Mouse (Mus musculus) brain, embryonic 14.5 days (tissue): Measurements from ENCODE around the gene Mlf2. TPM values are rescaled to one million over a fixed set of nuclear protein-coding genes. Genes with fewer than 3 reads are reported as not detected.
A peak's percentile ranks its signal among the peaks of the same experiment; 100 is the strongest.

Experiments
- DNase-seq: peaks from one replicate; pipeline ENCODE4 v3.0.0-alpha.2; 2011; ENCODE audit warnings: low read depth
- CTCF ChIP-seq: fragments of 200-500 bp; IDR thresholded peaks from 2 replicates; pipeline ENCODE4 v1.5.1; 2012; ENCODE audit warnings: inconsistent platforms, mild to moderate bottlenecking, moderate library complexity, borderline replicate concordance; ENCODE audit not compliant: insufficient read depth, insufficient read length; ENCODE audit errors: extremely low read depth
- POLR2A ChIP-seq: fragments of 200-500 bp; IDR thresholded peaks from 2 replicates; pipeline ENCODE4 v1.6.1; 2012; ENCODE audit warnings: mild to moderate bottlenecking, inconsistent platforms, borderline replicate concordance; ENCODE audit not compliant: poor library complexity, insufficient read depth, insufficient read length, severe bottlenecking; ENCODE audit errors: extremely low read depth
- polyA plus RNA-seq: library from polyadenylated mRNA; depleted of rRNA; stranded (reverse); fragments of >200 nt; gene quantifications from 2 replicates; pipeline ENCODE4 v1.2.3, GENCODE M21; 2012

Gene Mlf2
- polyA plus RNA-seq, 1 experiment, result 551 TPM

DNA sequence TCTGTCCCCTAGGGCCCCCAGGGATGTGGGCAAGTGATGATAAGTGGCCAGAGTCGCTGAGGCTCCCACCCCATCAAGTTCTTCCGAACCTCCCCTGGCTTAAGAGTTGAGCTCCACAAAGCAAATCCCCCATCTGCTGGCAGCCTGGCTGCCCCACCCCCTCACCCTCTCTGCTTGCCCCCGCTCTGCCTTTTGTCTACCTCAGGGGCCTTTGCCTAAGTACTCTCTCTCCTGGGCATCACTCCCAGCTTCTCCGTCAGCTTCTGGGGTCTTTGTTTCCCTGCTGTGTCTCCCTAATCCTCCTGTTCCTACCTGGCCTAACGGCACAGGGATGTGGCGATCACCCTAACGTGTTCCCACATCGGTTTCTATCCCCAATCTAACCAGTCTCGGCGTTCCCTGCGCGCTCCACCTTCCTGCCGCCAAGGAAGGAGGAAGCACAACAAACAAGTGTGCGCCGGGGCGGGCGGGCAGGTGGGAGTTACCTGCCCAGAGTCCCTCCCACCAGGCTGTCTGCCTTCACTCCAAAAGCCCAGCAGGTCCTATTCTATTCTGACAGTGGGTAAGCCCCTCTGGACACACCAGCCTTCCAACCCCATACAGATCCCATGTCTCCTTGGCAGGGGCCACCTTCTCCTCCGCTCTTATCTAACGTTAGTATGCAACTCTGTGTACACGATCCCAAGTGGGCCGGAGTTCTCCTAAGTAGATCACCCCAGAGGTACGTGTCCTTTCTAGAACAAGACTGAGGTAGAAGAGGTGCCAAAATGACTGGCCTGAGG lies 15.8 kb upstream of the Mlf2 start:
- peak; percentile 83 for DNase-seq
- no peak for TF ChIP-seq POLR2A
- TF ChIP-seq CTCF, result no peak

DNA sequence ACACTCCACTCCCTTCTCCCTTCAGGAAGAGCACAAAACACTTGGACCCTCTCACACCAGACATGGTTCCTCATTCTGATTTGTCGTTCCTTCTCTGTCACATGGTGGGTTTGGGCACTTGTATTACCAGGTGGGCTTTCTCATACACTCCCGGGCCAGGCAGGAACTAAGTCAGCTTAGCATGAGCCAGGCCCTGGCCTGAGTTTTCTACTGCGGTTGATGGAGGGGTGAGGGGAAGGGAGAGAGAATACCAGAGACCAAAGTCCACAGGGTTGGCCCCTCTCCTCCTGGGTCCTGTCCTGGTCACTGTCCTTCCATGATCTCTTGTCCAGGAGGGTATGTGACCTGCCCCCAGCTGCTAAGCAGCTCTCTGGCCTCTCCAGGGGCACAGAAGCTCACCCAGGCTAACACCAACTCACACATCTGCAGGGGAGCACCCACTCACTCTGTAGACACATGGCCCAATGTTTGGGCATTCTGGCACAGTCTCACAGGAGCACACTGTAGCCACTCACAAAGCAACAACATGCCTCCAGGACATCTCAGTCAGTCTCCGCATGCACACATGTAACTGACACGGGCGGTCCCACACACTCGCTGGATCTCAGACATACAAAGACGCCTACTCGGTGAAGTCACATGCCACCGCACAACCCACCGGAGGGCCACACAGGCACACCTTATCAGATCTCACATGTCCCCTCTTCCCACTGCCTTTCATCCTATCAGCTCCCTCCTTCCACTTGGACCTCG lies 15.1 kb upstream of the Mlf2 start:
- TF ChIP-seq POLR2A (peak; percentile 11; the same call in 1 of the 2 replicates), CTCF (no peak)
- DNase-seq, result peak; percentile 74

DNA sequence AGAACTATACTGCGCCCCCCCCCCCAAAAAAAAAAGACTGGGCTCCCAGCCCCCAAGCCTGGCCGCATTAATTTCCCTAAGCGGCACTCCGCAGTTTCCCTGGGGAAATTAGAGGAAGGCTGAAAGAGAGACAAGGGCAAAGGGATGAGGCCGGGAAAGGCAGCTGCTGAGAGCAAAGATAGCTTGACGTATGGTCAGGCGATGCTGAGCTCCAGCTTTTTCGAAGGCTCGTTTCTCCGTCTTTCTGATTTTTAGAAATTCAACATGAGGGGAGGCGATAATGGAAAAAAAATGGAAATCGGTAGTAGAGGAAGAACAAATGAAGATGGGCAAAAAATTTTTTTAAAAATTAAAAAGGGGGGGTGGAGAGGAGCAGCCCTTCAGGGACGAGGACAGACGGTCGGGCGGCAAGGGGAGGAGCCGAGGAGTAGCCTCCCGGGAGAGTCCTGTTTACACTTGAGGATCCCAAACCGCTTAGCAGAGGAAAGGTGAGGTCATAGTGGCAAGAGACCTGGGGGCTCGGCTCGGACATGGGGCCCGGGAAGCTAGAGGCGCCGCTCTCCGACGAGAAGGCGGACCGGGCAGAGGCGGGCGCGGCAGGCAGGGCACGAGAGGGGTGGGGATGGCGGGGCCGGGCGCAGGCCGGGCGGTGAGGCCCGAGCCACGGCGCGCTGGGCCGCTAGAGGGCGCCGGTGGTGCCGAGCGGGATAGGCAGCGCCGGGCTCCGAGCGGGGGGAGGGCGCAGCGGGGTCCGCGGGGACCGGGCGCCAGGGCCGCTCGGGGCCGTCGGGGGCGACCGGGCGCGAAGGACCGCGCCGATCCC lies 14.3 kb upstream of the Mlf2 start:
- DNase-seq, result peak; percentile 90

DNA sequence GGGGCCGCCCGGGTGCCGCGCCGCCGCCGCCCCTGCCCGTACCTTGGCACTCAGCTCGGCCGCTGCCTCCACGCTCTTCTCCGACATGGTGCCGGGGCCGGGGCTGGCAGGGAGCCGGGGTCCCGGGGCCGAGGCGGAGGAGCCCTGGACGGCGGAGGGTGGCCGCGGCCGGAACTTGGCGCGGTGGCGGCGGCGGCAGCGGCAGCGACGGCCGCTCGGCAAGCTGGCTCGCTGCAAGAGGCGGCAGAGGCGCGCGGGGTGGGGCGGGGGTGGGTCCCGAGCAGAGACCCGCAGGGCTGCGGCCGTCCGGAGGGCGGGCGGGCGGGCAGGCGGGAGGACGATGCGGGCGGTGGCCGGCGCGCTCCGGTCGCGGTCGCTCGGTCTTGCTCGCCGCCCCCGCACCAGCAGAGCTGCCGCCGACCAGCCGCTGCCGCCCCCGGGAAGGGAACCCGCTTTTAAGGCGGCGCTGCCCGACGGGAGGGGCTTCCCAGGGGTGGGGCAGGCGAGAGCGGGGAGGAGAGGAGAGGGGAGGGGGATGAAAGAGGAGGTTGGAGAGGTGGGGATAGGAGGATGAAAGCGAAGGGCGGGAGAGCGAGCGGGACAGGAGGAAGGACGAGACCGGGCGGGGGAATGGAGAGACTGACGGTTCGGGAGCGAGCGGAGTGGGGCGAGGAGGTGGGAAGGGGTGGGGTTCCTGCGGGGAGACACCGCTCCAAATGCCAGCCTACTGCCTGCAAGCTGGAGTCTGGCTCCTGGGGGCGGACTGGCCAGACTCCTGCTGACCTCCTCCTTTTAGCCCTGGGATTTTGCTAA lies 13.5 kb upstream of the Mlf2 start:
- no peak for TF ChIP-seq CTCF
- TF ChIP-seq POLR2A, result peak; percentile 99
- DNase-seq, result peak; percentile 99

More for the DNA sequence above, 14.3 kb upstream of the Mlf2 start:
- TF ChIP-seq CTCF (peak; percentile 75), POLR2A (no peak)

DNA sequence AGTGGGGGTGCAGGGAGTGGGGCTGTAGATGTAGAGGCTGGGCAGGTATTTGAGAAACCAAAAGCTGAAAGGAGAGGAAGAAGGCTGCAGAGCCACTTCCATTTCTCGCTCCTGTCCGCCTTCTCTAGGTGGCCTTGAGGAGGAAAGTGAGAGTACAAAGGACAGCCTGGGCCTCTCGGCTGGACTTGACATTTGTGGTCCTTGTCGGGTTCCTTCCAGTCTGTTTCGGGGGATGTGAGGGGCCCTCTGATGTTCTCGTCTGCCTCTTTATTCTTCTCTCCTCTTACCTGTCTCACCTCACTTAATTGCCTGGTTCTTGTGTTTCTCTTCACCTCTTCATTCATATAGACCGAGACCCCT lies 12.9 kb upstream of the Mlf2 start:
- TF ChIP-seq POLR2A (no peak), CTCF (no peak)

DNA sequence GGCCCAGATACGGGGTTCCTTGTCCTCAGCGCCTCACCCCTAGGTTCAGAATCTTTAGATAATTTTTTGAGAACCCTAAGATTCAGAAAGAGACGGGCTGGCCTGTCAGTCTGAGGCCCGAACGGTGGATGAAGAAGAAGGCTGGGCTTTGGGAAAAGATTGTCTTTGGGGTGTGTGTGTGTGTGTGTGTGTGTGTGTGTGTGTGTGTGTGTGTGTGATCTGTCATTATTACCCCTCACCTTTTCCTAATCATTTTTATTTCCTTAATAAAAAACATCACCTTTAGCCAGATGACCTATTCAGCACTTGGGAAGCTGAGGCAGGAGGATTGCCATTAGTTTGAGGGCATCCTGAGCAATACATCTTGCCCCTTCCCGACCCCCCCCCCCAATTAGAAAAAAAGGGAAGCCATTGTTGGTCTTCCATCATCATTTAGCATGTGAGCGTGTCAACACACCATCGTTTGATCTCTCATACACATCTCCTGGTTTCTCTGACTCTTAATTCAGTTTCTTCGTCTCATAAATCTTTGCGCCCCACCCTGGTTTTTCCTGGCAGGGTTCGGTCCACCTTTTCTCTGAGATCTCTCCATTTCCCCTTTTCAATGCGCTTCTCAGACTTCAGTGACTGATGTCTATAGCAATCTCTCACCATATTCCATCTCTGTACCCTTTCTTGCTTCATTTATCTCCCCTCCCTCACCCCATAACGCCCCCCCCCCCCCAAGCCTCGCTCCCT lies 12.1 kb upstream of the Mlf2 start:
- no peak for DNase-seq
- no peak for TF ChIP-seq CTCF
- TF ChIP-seq POLR2A, result no peak

More for the DNA sequence above, 12.9 kb upstream of the Mlf2 start:
- no peak for DNase-seq

DNA sequence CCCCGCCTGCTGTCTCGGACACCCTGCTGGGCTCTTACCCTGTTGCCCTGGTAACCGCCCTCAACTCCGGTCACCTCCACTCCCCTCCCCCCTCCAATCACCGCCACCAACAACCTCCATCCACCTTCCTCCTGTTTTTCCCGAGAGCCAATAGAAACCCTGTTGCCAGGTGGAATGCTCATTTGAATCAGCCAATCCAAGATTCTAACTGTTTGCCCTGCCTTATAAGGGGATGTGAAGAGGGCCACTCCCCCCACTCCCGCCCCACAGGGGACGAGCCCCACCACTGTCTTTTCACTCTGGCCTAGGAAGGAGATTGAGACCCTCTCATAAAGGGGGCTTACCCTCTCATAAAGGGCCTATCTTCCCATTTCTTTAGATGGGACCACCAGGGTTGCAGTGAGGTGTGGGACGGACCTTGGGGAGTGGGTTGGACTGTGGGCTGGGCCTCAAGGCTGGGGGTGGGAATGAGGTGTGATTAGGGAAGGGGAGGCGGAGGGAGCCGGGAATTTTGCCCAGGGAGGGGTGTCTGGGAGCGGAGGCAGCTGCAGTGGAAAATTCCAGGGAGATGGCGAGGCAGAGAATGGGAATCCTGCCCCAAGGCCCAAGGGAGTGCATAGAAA lies 11.4 kb upstream of the Mlf2 start, which contains the start of gene Ptms:
Gene Ptms, minus strand, starts transcription at position 409 of the 623 bp plus-strand sequence.
- TF ChIP-seq POLR2A, result no peak
- no peak for TF ChIP-seq CTCF

DNA sequence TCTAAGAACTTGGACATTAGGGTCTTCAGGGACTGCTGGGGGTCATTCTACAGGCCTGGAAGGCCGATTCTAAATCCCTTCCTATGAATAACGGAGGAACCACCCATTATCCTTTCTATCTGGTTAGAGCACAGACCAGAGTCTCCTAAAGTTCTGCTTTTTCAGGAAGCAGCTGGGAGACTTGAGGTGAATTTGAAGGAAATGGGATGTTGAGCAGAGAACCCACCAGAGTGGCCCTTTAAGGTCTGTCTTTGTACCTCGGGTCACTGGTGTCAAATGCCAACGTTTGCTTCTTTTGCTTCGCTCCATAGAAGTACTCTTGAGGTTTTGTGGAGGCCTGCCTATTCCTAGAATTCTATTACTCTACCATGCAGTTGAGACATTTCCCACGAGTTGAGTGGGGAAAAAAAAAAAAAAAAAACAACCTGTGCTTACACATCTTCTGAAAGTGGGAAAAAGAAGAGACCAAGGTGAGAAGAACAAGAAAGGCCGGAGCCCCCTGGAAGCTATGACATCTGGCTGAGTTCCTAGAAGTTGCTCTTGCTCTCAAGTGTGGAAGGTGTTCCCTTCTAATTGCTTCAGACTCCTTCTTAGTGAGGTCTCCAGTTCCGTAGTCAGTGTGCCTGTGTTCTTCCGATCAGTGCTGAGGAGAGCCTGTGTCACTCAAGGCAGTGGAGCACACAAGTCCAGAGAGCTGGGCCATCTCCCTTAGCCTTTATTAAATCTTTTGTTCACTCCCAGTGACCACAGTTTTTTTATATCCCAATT lies 10.7 kb upstream of the Mlf2 start:
- peak; percentile 40 for DNase-seq
- TF ChIP-seq CTCF (no peak), POLR2A (no peak)

More for the DNA sequence above, 11.4 kb upstream of the Mlf2 start, which contains the start of gene Ptms:
- DNase-seq, result peak; percentile 99

DNA sequence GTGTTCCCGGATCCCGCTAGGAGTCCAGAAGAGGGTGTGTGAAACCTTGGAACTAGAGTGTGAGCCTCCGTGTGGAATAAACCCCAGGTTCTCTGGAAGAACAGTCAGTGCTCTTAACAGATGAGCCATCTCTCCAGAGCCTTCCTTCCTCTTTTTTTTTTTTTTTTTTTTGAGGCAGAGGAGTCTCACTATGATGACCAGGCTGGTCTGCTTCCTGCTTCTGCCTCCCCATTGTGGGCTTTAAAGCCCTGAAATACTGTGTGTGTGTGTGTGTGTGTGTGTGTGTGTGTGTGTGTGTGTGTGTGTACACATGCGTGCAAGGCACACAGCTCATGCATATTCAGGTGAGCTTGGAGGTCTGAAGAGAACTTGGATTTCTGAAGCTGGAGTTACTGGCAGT lies 9.6 kb upstream of the Mlf2 start:
- TF ChIP-seq POLR2A (no peak), CTCF (no peak)
- no peak for DNase-seq
